Mouse (Mus musculus) adrenal gland, adult (tissue): ENCODE data around the gene Pnpla7.
A peak's percentile ranks its signal among the peaks of the same experiment; 100 is the strongest.

Experiments used
- DNase-seq, 2 experiments: peaks; one replicate each; pipeline ENCODE4 v3.0.0; 2022 to 2023; ENCODE audit warnings: low spot score in 1 of 2; ENCODE audit not compliant: inconsistent age in 2 of 2

Gene Pnpla7

DNA sequence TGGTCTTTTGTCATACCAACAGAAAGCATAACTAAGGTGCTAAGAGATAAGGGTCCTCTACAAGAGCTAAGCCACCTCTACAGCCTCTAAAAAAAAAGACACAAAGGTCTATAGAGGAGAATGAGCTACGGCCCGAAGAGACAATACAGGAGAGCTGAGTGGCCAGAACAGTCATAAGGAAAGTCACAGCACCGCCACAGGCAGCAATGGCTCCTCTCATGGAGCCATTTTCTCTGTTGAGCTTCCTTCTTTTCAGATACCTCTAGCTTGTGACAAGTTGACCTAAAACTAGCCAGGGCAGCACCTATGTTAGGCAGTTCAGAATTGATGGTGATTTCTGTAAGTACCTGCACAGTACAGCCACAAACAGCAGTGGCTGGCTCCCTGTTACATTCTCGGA lies 90.7 kb downstream of the Pnpla7 start:
- DNase-seq: no peak

DNA sequence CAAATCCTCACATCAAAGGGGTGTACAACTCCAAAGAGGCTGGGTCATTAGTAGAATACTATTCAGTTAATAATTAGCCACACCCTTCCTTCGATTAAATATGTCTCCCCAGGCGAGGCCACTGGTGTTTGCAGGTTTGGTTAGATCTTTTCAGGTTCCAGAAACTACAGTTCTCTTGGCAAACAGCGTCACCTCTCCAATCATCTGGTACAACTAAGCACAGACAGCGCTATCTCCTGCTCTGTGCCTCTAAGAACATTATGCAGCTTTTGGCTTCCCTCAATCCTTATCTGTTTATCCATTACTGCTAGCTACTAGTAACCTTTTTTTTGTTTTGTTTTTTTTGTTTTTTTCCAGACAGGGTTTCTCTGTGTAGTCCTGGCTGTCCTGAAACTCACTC lies 93.7 kb downstream of the Pnpla7 start:
- no peak for DNase-seq

DNA sequence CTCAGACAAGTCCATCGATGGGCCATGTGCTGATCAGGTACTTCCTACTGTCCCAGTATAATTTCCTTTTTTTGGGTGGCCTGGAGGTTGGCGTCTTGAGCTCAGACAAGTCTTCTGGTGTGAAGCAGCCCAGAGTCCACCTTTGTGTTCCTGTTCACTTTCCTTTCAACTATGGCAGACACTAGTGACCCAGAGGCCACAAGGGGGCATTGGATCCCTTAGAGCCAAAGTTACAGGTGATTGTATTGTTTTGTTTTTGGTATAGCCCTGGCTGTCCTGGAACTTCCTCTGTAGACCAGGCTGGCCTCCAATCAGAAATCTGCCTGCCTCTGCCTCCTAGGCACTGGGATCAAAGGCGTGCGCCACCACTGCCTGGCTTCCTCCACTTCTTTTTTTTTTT lies 96.6 kb downstream of the Pnpla7 start:
- no peak for DNase-seq

DNA sequence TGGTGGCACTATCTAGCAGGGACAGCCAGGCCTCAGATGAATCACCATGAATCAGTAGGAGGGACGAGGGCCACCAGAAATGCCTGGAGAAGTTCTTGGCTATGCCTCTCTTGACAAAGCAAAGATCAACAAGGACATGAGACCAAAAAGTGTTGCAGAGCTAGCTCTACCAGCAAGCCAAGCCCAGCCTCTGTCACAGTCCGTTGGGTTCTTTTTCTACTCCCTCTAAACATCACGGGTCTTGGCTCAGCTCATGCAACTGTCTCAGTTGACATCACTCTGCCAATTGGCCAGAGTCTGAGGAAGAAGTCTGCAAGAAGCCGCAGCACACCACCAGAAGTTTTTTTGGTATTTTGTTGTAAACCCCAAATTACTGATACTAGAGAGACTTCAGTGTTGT lies 99.7 kb downstream of the Pnpla7 start:
- peak; percentile 19 to 51 for DNase-seq

DNA sequence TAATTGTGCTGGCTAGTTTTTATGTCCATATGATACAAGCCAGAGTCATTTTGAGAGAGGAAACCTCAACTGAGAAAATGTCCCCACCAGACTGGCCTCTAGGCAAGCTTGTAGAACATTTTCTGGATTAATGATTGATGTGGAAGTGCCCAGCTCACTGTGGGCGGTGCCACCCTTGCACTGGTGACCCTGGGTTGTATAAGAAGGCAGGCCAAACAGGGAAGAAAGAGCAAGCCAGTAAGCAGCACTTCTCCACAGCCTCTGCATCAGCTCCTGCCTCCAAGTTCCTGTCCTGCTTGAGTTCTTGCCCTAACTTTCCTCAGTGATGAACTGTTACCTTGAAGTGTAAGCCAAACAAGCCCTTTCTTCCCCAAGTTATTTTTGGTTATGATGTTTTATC lies 103.1 kb downstream of the Pnpla7 start:
- DNase-seq: no peak

DNA sequence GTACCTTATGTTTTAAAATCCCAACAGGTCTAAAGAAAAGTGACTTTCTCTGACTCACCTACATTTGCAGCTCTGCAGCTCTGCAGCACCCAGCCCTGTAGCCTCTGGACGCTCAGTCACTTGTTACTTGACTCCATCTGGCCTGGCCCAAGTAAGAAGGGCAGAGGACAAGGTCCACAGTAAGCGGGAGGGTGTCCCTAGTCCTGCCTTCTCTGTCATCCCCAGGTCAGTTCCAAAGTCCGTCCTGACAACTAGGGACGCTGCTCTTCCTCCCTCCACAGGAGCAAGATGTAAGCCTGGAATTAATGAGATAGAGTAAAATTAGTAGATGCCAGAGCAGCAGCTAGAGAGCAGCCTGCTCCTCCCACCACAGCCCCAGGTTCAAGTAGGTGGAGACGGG lies 104.2 kb downstream of the Pnpla7 start, which contains the start of gene Entpd8:
Gene Entpd8 (plus strand): TSS at position 229 of the 400 bp plus-strand sequence.
- no peak for DNase-seq

DNA sequence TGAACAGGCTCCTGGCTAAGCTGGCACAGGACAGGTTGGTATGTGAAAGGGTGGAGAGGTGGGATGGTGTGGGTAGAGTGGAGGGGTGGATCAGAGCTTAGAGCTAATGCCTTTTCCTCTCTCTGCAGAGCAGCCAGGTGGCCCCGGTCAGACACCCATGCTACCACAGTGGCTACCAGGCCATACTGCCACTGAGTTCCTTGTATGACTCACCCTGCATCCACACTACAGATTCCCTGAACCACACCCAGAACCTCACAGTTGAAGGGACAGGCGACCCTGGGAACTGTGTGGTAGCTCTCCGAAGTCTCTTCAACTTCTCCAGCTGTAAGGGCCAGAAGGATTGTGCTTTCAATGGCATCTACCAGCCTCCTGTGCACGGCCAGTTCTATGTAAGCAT lies 107.9 kb downstream of the Pnpla7 start:
- no peak for DNase-seq

DNA sequence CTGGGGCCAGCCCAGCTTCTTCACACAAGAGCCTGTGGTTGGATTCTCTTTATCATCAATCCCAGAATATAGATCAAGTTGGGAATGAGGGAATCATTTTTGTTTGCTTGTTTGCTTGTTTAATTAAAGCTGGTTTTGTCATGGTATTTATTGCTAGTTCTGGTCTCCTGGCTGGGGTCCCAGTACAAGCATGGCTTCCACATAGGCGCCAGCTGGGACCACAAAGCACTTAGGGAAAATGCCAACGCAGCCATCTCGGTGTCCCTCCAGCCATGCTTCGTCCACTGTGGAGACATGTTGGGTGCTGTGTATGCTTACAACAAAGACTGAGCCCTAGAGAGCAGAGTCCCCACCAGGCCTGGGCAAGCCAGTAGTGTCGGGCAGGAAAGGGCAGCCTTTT lies 109.7 kb downstream of the Pnpla7 start:
- no peak for DNase-seq

DNA sequence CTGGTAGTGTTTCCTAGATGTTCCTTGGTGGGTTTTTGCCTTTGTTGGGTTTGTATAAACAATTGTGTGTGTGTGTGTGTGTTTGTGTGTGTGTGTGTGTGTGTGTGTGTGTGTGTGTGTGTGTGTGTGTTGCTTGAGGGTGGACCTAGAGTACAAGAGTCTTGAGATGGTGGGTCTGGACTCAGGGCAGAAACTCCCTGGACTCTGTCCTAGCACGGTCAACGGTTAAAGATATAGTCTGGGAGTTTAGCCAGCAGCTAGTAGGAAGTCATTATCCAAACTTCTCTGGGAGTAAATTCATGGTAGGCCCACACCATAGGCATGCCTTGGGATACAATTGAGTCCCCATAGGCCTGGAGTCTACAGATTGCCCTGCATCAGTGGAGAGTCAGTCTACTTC lies 112.0 kb downstream of the Pnpla7 start:
- DNase-seq: no peak

DNA sequence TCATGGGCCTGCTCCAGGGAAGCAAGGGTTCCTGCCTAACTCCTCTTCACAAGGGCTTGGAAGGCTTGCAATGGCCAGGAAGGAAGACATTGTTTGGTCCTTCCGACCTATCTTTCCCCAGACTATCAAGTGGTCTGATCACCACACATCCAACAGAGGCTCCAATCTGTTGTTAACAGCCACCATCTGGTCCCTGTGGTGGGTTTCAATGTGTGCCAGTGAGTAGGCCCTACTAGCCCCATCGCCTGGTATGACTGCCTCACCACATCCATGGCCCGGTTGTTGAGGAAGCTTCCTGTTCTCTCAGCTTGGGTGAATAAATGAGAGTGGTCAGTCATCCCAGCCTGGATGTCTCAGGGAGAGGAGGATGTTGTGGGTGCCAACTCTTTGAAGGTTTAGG lies 112.8 kb downstream of the Pnpla7 start:
- no peak for DNase-seq

DNA sequence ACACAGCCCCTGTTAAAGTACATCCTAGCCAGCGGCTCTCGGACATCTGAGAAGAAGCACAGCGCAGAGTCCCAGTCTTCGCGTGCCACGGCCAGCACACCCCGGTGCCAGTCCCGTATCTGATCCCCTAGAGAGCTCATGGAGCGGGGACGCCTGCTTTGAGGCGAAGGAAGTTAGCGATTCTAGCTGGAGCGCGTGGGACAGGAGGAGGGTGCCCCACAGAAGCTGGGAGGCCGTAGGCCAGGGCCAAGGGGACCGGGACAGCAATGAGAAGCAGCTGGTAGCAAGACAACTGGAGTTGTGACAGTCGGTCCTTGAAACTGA lies 118.9 kb downstream of the Pnpla7 start:
- DNase-seq: no peak

DNA sequence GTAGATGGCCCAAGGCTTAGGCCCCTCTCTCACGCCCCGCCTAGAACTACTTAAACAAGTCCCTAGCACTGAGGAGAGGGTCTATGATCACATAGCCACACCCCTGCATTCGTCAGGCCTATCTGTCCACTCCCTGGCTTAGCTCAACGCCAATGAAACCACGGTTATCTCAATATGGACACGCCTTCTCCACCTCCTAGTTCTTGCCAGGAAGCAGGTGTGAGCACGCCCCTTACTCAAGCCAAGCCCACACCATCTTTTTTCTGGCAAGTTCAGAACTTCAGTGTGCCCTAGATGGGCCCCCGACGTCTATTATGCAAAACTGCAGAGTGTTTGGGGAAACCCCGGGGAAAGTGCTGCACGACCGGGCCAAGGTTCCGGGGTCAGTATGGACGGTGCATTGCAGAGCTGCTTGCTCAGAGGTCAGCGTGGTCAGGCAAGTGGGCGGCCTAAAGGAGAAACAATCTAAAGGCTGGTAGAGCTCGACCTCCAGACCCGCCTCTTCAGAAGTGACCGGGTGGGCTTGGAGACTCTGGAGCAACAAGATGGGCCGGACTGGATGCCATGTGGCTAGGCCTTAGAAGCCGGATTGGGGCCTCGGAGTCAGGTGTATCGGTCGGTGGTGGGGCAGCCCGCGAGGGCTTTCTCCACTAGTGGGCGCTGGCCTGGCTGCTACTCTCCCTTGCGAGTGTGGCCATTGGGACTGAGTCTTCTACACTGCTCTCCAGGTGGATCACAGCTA lies 119.4 kb downstream of the Pnpla7 start, which contains the start of gene Noxa1:
Gene Noxa1 (minus strand): TSS at position 41 of the 742 bp plus-strand sequence.
- DNase-seq: no peak

DNA sequence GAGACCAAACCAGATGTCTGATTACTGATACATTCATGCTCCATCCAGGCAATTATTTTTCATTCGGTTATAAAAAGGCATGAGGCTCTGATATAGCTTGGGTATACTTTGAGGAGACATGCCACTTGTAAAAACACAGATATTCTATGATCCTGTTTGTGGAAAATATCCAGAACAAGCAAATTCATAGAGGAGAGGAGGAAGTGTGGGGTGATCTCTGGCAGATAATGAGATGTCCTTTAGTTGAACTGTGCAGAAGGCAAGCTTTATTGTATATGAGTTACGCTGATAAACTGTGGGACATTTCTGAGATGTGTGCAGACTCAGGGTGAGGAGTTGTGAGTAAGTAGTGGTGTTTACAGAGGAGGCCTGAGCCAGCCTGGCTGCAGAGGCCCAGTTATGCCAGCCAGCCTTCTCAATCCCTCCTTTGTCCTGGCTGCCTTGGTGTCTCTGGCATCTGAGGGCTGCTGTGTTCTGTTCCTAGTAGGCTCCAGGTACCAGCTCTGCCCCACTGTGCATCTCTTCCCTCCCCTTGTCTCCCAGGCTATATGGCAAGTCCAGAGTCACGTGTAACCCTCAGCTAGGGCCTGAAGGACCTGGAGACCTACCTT lies 122.3 kb downstream of the Pnpla7 start:
- DNase-seq: no peak

DNA sequence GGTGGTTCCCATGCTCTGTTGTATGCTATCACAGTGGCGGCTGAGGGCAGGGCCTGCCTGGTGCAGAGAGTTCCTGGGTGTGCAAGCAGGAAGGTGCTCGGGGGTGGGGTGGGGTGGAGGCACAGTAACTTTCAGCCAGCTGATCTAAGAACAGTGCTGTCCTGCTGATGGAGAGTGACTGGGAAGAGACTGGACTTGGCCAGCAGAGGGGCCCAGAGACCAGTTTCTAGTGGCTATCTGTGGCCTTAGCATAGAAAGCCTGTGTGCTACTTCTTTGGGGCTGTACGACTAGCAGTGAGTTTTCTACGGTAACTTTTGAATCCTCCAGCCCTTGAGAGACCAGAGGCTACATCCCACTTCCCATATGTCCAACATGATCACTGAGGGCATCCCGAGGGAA lies 123.1 kb downstream of the Pnpla7 start:
- peak; percentile 20 to 65 for DNase-seq

DNA sequence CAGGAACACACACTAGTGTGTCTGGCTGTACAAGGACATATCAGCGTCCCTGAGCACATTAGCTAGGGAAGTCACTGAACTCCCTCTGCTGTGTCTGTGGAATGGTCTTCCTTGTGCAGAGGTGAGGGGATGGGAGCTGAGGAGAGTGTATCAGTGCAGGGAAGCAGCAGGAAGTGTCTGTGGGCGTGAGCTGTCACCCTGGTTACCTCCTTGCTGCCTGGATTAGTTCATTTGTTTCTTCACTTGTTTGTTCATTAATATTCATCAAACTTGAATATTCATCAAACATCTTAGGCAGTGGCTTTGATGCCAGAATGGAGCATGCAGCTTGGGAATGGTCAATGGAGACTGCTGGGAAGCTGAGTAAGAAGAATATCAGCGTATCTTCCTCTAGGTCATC lies 123.9 kb downstream of the Pnpla7 start:
- DNase-seq: no peak
